Mouse (Mus musculus): Measurements from ENCODE around the gene March11. TPM values are rescaled to one million over a fixed set of nuclear protein-coding genes. Genes with fewer than 3 reads are reported as not detected.

Gene March11
- polyA plus RNA-seq, 1 experiment: 8.8 TPM

GRCm38 (mm10) chr15:26353656-26354055, 44.8 kb downstream of the March11 start:
- no peak for TF ChIP-seq POLR2A (IDR thresholded peaks at IDR 0.05; ENCODE audit: extremely low read depth, insufficient read depth, low read length)
- TF ChIP-seq CTCF (IDR thresholded peaks at IDR 0.05; ENCODE audit: extremely low read depth, insufficient read depth, low read length): no peak
- no peaks in the 10 kb centered on the region for H3K4me1 ChIP-seq (ENCODE audit: control insufficient read depth, insufficient read depth, low read length)
- H3K27ac ChIP-seq (ENCODE audit: insufficient read depth, low read length): no peak overlapping the region
- no peak overlapping the region for H3K4me3 ChIP-seq (ENCODE audit: insufficient read depth, low read length)

- TF ChIP-seq POLR2A (IDR thresholded peaks at IDR 0.05; ENCODE audit: extremely low read depth, insufficient read depth, low read length) (no peak), CTCF (IDR thresholded peaks at IDR 0.05; ENCODE audit: extremely low read depth, insufficient read depth, low read length) (no peak)
- H3K4me1 ChIP-seq (ENCODE audit: control insufficient read depth, insufficient read depth, low read length): peaks cover 1% of the 10 kb centered on the region; the same call in 1 of the 2 replicates
- H3K4me3 ChIP-seq (ENCODE audit: insufficient read depth, low read length): no peak overlapping the region
- H3K27ac ChIP-seq (ENCODE audit: insufficient read depth, low read length): no peak overlapping the region
Measured at GRCm38 (mm10) chr15:26365344-26365743, 56.5 kb downstream of the March11 start.

GRCm38 (mm10) chr15:26366511-26366910, 57.7 kb downstream of the March11 start:
- no peak for TF ChIP-seq CTCF (IDR thresholded peaks at IDR 0.05; ENCODE audit: extremely low read depth, insufficient read depth, low read length)
- Histone ChIP-seq H3K27ac (ENCODE audit: insufficient read depth, low read length) (no peak overlapping the region), H3K4me1 (ENCODE audit: control insufficient read depth, insufficient read depth, low read length) (peaks cover 1% of the 10 kb centered on the region; the same call in 1 of the 2 replicates), H3K4me3 (ENCODE audit: insufficient read depth, low read length) (no peak overlapping the region)

GRCm38 (mm10) chr15:26373759-26374158, 64.9 kb downstream of the March11 start:
- H3K27ac ChIP-seq (ENCODE audit: insufficient read depth, low read length): no peak overlapping the region
- H3K4me1 ChIP-seq (ENCODE audit: control insufficient read depth, insufficient read depth, low read length): peaks cover 1% of the 10 kb centered on the region; the same call in 1 of the 2 replicates
- TF ChIP-seq POLR2A (IDR thresholded peaks at IDR 0.05; ENCODE audit: extremely low read depth, insufficient read depth, low read length) (no peak), CTCF (IDR thresholded peaks at IDR 0.05; ENCODE audit: extremely low read depth, insufficient read depth, low read length) (no peak)
- no peak overlapping the region for H3K4me3 ChIP-seq (ENCODE audit: insufficient read depth, low read length)

GRCm38 (mm10) chr15:26374232-26374631, 65.4 kb downstream of the March11 start:
- Histone ChIP-seq H3K4me3 (ENCODE audit: insufficient read depth, low read length) (no peak overlapping the region), H3K4me1 (ENCODE audit: control insufficient read depth, insufficient read depth, low read length) (peaks cover 1% of the 10 kb centered on the region; the same call in 1 of the 2 replicates), H3K27ac (ENCODE audit: insufficient read depth, low read length) (no peak overlapping the region)
- TF ChIP-seq POLR2A (IDR thresholded peaks at IDR 0.05; ENCODE audit: extremely low read depth, insufficient read depth, low read length) (no peak), CTCF (IDR thresholded peaks at IDR 0.05; ENCODE audit: extremely low read depth, insufficient read depth, low read length) (no peak)

- TF ChIP-seq CTCF (IDR thresholded peaks at IDR 0.05; ENCODE audit: extremely low read depth, insufficient read depth, low read length): no peak
- TF ChIP-seq POLR2A (IDR thresholded peaks at IDR 0.05; ENCODE audit: extremely low read depth, insufficient read depth, low read length): no peak
- H3K4me3 ChIP-seq (ENCODE audit: insufficient read depth, low read length): no peak overlapping the region
- peaks cover 1% of the 10 kb centered on the region; the same call in 1 of the 2 replicates for H3K4me1 ChIP-seq (ENCODE audit: control insufficient read depth, insufficient read depth, low read length)
- no peak overlapping the region for H3K27ac ChIP-seq (ENCODE audit: insufficient read depth, low read length)
Measured at GRCm38 (mm10) chr15:26374946-26375345, 66.1 kb downstream of the March11 start.

GRCm38 (mm10) chr15:26377355-26377754, 68.5 kb downstream of the March11 start:
- Histone ChIP-seq H3K4me1 (ENCODE audit: control insufficient read depth, insufficient read depth, low read length) (peaks cover 1% of the 10 kb centered on the region; the same call in 1 of the 2 replicates), H3K4me3 (ENCODE audit: insufficient read depth, low read length) (no peak overlapping the region), H3K27ac (ENCODE audit: insufficient read depth, low read length) (no peak overlapping the region)
- TF ChIP-seq CTCF (IDR thresholded peaks at IDR 0.05; ENCODE audit: extremely low read depth, insufficient read depth, low read length) (no peak), POLR2A (IDR thresholded peaks at IDR 0.05; ENCODE audit: extremely low read depth, insufficient read depth, low read length) (no peak)

- Histone ChIP-seq H3K27ac (ENCODE audit: insufficient read depth, low read length) (no peak overlapping the region), H3K4me1 (ENCODE audit: control insufficient read depth, insufficient read depth, low read length) (peaks cover 1% of the 10 kb centered on the region; the same call in 1 of the 2 replicates), H3K4me3 (ENCODE audit: insufficient read depth, low read length) (no peak overlapping the region)
- TF ChIP-seq CTCF (IDR thresholded peaks at IDR 0.05; ENCODE audit: extremely low read depth, insufficient read depth, low read length): no peak
- TF ChIP-seq POLR2A (IDR thresholded peaks at IDR 0.05; ENCODE audit: extremely low read depth, insufficient read depth, low read length): no peak
Measured at GRCm38 (mm10) chr15:26378879-26379278, 70.0 kb downstream of the March11 start.

GRCm38 (mm10) chr15:26379831-26380230, 71.0 kb downstream of the March11 start:
- Histone ChIP-seq H3K4me1 (ENCODE audit: control insufficient read depth, insufficient read depth, low read length) (no peaks in the 10 kb centered on the region), H3K4me3 (ENCODE audit: insufficient read depth, low read length) (no peak overlapping the region), H3K27ac (ENCODE audit: insufficient read depth, low read length) (no peak overlapping the region)
- TF ChIP-seq CTCF (IDR thresholded peaks at IDR 0.05; ENCODE audit: extremely low read depth, insufficient read depth, low read length) (no peak), POLR2A (IDR thresholded peaks at IDR 0.05; ENCODE audit: extremely low read depth, insufficient read depth, low read length) (no peak)

- Histone ChIP-seq H3K4me3 (ENCODE audit: insufficient read depth, low read length) (no peak overlapping the region), H3K27ac (ENCODE audit: insufficient read depth, low read length) (no peak overlapping the region), H3K4me1 (ENCODE audit: control insufficient read depth, insufficient read depth, low read length) (no peaks in the 10 kb centered on the region)
- TF ChIP-seq CTCF (IDR thresholded peaks at IDR 0.05; ENCODE audit: extremely low read depth, insufficient read depth, low read length) (no peak), POLR2A (IDR thresholded peaks at IDR 0.05; ENCODE audit: extremely low read depth, insufficient read depth, low read length) (no peak)
Measured at GRCm38 (mm10) chr15:26380844-26381243, 72.0 kb downstream of the March11 start.
